Mouse (Mus musculus) G1E (cell line): ENCODE results near the gene Lrrc32.

ENCODE experiments used
- CTCF ChIP-seq: IDR thresholded peaks from 2 replicates; pipeline ENCODE4 v1.5.1; 2012; ENCODE audit warnings: low read depth, low read length, inconsistent platforms, mixed read lengths
- GATA1 ChIP-seq: IDR thresholded peaks from 2 replicates; pipeline ENCODE4 v1.6.1; 2012; ENCODE audit warnings: borderline replicate concordance, low read length, inconsistent platforms, mixed read lengths
- POLR2AphosphoS5 ChIP-seq: IDR thresholded peaks from 2 replicates; pipeline ENCODE4 v1.6.1; 2012; ENCODE audit warnings: low read depth, low read length, inconsistent platforms; ENCODE audit not compliant: insufficient replicate concordance
- TAL1 ChIP-seq: conservative IDR thresholded peaks from 2 replicates; pipeline ENCODE4 v1.6.1; 2012; ENCODE audit warnings: low read depth, low read length, inconsistent platforms, mixed read lengths

DNA sequence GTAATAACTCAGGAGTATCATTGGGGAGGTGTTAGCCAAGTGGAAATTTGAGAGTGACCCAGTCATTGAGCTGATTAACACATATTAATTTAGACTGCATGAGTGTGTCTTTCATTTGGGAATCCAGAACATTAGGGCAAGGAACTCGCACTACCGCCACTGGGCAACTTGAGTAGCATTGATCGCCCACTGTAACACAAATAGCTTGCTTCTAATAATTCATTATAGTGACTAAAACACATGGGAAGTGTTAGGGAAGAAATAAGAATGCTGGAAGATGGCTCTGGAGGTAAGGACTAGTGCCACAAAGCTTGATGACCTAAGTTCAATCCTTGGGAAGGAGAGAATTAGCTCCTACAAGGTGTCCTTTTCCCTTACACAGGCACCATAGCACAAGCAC is 38.0 kb downstream of the Lrrc32 start:
- TF ChIP-seq CTCF (no peak), TAL1 (no peak), POLR2AphosphoS5 (no peak), GATA1 (no peak)
